Mouse (Mus musculus) layer of hippocampus, postnatal 14 days (tissue): ENCODE results near the gene Smok3a. TPM values are rescaled to one million over a fixed set of nuclear protein-coding genes. Genes with fewer than 3 reads are reported as not detected.

Source experiments
- total RNA-seq, 2 experiments: library from RNA; stranded (reverse); gene quantifications; 2 replicates each; pipeline ENCODE4 v1.2.3; 2021

The Smok3a gene
- total RNA-seq, 2 experiments from 2014 or later = not detected

Other genes with a start within 250 kb of the Smok3a start
- 10 to 100 TPM; 24.2 to 27.3 TPM for gene Ppp1r35, start 242.4 kb upstream of the Smok3a start, total RNA-seq
- gene Mepce, start 233.6 kb upstream of the Smok3a start, total RNA-seq = 10 to 100 TPM; 33.4 to 42.0 TPM
- gene Zcwpw1, start 233.5 kb upstream of the Smok3a start, total RNA-seq = 1 to 10 TPM; 5.0 to 5.7 TPM
- gene Pilra, start 185.0 kb upstream of the Smok3a start, total RNA-seq = under 1 TPM; 0.32 to 0.62 TPM
- gene Pilrb1, start 163.2 kb upstream of the Smok3a start, total RNA-seq = not detected
- gene Pilrb2, start 149.4 kb upstream of the Smok3a start, total RNA-seq = not detected
- gene Cyp3a13, start 99.6 kb upstream of the Smok3a start, total RNA-seq = under 1 TPM in 1 of 2 experiments, not detected in 1; 0.29 TPM
- gene Gjc3, start 58.2 kb upstream of the Smok3a start, total RNA-seq = 10 to 100 TPM; 25.4 to 25.7 TPM
- gene Azgp1, start 39.7 kb upstream of the Smok3a start, total RNA-seq = not detected
- gene Smok3b, start 168 bp downstream of the Smok3a start, total RNA-seq = not detected
- gene Smok3c, start 31.9 kb downstream of the Smok3a start, total RNA-seq = not detected
- 10 to 100 TPM; 42.8 to 44.7 TPM for gene Zkscan1, start 63.8 kb downstream of the Smok3a start, total RNA-seq
- 10 to 100 TPM; 18.2 to 18.3 TPM for gene Zscan21, start 95.6 kb downstream of the Smok3a start, total RNA-seq
- gene Zfp113, start 134.5 kb downstream of the Smok3a start, total RNA-seq = 10 to 100 TPM in 1 of 2 experiments, 1 to 10 TPM in 1; 9.5 to 13.3 TPM
- 100 to 1,000 TPM; 132 to 144 TPM for gene Cops6, start 139.8 kb downstream of the Smok3a start, total RNA-seq
- gene Ap4m1, start 150.7 kb downstream of the Smok3a start, total RNA-seq = 10 to 100 TPM; 23.7 to 26.6 TPM
- 10 to 100 TPM; 21.3 to 21.8 TPM for gene Mcm7, start 151.2 kb downstream of the Smok3a start, total RNA-seq
- gene Taf6, start 166.2 kb downstream of the Smok3a start, total RNA-seq = 10 to 100 TPM; 33.8 to 36.0 TPM
- gene Cnpy4, start 166.2 kb downstream of the Smok3a start, total RNA-seq = 10 to 100 TPM; 13.0 to 15.9 TPM
- 10 to 100 TPM; 10.1 to 11.7 TPM for gene Mblac1, start 173.1 kb downstream of the Smok3a start, total RNA-seq
- under 1 TPM in 1 of 2 experiments, not detected in 1; 0.17 TPM for gene Nxpe5, start 204.6 kb downstream of the Smok3a start, total RNA-seq
- 10 to 100 TPM; 64.5 to 66.6 TPM for gene Lamtor4, start 234.2 kb downstream of the Smok3a start, total RNA-seq
- 10 to 100 TPM; 72.5 to 79.9 TPM for gene BC037034, start 242.8 kb downstream of the Smok3a start, total RNA-seq